Mouse (Mus musculus) intestine, embryonic 16.5 days (tissue): ENCODE results near the gene Sctr. TPM values are rescaled to one million over a fixed set of nuclear protein-coding genes. Genes with fewer than 3 reads are reported as not detected.

Experiments
- ATAC-seq: fragments of 200-750 bp; cut with Nextera tagmentation; 2 replicates; pipeline ENCODE4 v1.8.0; 2017; ENCODE audit warnings: moderate TSS enrichment, moderate library complexity
- H3K27ac ChIP-seq: fragments of 300-500 bp; sonication (generic); 2 replicates; pipeline ENCODE4 v1.5.1; 2014; ENCODE audit warnings: mild to moderate bottlenecking, low read length
- H3K27me3 ChIP-seq: fragments of 300-500 bp; sonication (generic); replicated peaks from 2 replicates; pipeline ENCODE4 v1.6.1; 2014; ENCODE audit warnings: low read length, control low read depth, mixed read lengths; ENCODE audit not compliant: control insufficient read depth, insufficient read depth
- H3K36me3 ChIP-seq: fragments of 300-500 bp; sonication (generic); 2 replicates; pipeline ENCODE4 v1.6.1; 2014; ENCODE audit warnings: low read length, control low read depth; ENCODE audit not compliant: control insufficient read depth, insufficient read depth
- H3K4me1 ChIP-seq: fragments of 300-500 bp; sonication (generic); 2 replicates; pipeline ENCODE4 v1.6.1; 2014; ENCODE audit warnings: low read length, control low read depth, mixed read lengths; ENCODE audit not compliant: control insufficient read depth, insufficient read depth
- H3K4me2 ChIP-seq: fragments of 300-500 bp; sonication (generic); 2 replicates; pipeline ENCODE4 v1.6.1; 2014; ENCODE audit warnings: low read depth, low read length, control low read depth
- H3K4me3 ChIP-seq: fragments of 300-500 bp; sonication (generic); 2 replicates; pipeline ENCODE4 v1.5.1; 2014; ENCODE audit warnings: mild to moderate bottlenecking, low read length
- H3K9ac ChIP-seq: fragments of 300-500 bp; sonication (generic); 2 replicates; pipeline ENCODE4 v1.6.1; 2014; ENCODE audit warnings: low read depth, low read length
- H3K9me3 ChIP-seq: fragments of 300-500 bp; sonication (generic); 2 replicates; pipeline ENCODE4 v1.6.1; 2016; ENCODE audit warnings: low read length, control low read depth; ENCODE audit not compliant: control insufficient read depth
- WGBS: fragments of 180-500 bp; shearing (Covaris S2); extraction: QIAGEN DNeasy Blood & Tissue Kit; methylation state at CpG from one replicate; pipeline ENCODE4 v1.1.7; 2014; 5-methylcytosine and 5-hydroxymethylcytosine counted together
- polyA plus RNA-seq: library from polyadenylated mRNA; unstranded; fragments of >200 nt; fragmentation: Nextera tagmentation; extraction: Ambion mirVana; gene quantifications from 2 replicates; pipeline ENCODE4 v1.2.1, GENCODE M21; 2015

Sctr gene
- polyA plus RNA-seq, 1 experiment from 2014 or later: 0.88 TPM

DNA sequence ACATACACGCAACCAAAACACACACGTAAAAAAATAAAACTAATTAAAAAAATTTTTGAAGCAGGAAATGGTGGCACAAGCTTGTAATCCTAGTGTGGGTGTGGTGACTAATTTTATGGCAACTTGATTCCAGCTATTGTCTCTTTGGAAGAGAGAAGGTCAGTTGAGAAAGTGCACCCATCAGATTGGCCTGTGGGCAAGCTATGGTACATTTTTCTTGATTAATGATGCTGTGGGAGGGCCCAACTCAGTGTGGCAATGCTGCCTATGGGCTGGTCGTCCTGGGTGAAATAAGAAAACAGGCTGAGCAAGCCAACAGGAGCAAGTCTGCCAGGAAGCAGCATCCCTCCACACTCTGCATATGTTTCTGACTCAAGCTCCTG lies 94.5 kb downstream of the Sctr start:
- 89% methylated on average over 3 of the region's 3 CpGs for WGBS
- Histone ChIP-seq H3K9ac (no peak overlapping the region), H3K4me1 (no peaks in the 10 kb centered on the region), H3K9me3 (no peaks in the 10 kb centered on the region), H3K27ac (no peak overlapping the region), H3K4me3 (no peak overlapping the region), H3K4me2 (no peak overlapping the region), H3K36me3 (no peaks in the 10 kb centered on the region), H3K27me3 (no peaks in the 10 kb centered on the region)
- no peak for ATAC-seq

- peak; percentile 50; the same call in 1 of the 2 replicates for ATAC-seq
- no peak overlapping the region for H3K4me2 ChIP-seq
- H3K27ac ChIP-seq: no peak overlapping the region
- H3K4me3 ChIP-seq: no peak overlapping the region
- H3K9ac ChIP-seq: no peak overlapping the region
- no peaks in the 10 kb centered on the region for H3K36me3 ChIP-seq
- no peaks in the 10 kb centered on the region for H3K4me1 ChIP-seq
- H3K9me3 ChIP-seq: no peaks in the 10 kb centered on the region
- WGBS: 60% methylated on average over 5 of the region's 5 CpGs
- H3K27me3 ChIP-seq: no peaks in the 10 kb centered on the region
These were observed 98.9 kb downstream of the Sctr start for GRCm38 (mm10) chr1:120105556-120105959.

- H3K9ac ChIP-seq: no peak overlapping the region
- 0 out of 2 replicates have a peak, but pooled peaks cover 3% of the 10 kb centered on the region for H3K4me1 ChIP-seq
- peaks cover 11% of the 10 kb centered on the region for H3K36me3 ChIP-seq
- H3K27me3 ChIP-seq: no peaks in the 10 kb centered on the region
- no peak overlapping the region for H3K4me3 ChIP-seq
- peaks cover 8% of the 10 kb centered on the region for H3K9me3 ChIP-seq
- ATAC-seq: no peak
- 87% methylated on average over 19 of the region's 19 CpGs for WGBS
- H3K4me2 ChIP-seq: no peak overlapping the region
- no peak overlapping the region for H3K27ac ChIP-seq
These were observed 103.2 kb downstream of the Sctr start for GRCm38 (mm10) chr1:120109741-120110432.

GRCm38 (mm10) chr1:120111766-120112165 lies 105.1 kb downstream of the Sctr start:
- Histone ChIP-seq H3K4me1 (peaks cover 3% of the 10 kb centered on the region; the same call in 1 of the 2 replicates), H3K4me3 (no peak overlapping the region), H3K36me3 (peaks cover 25% of the 10 kb centered on the region), H3K27me3 (no peaks in the 10 kb centered on the region), H3K4me2 (no peak overlapping the region), H3K9ac (no peak overlapping the region), H3K27ac (no peak overlapping the region), H3K9me3 (peaks cover 10% of the 10 kb centered on the region)
- ATAC-seq: no peak
- WGBS: 84% methylated on average over 8 of the region's 8 CpGs

GRCm38 (mm10) chr1:120112251-120113187 lies 105.8 kb downstream of the Sctr start:
- H3K4me3 ChIP-seq: no peak overlapping the region
- H3K9ac ChIP-seq: no peak overlapping the region
- peaks cover 11% of the 10 kb centered on the region for H3K4me1 ChIP-seq
- H3K4me2 ChIP-seq: no peak overlapping the region
- peaks cover 25% of the 10 kb centered on the region for H3K36me3 ChIP-seq
- H3K27me3 ChIP-seq: no peaks in the 10 kb centered on the region
- 83% methylated on average over 12 of the region's 12 CpGs for WGBS
- ATAC-seq: peak; percentile 38
- peaks cover 10% of the 10 kb centered on the region for H3K9me3 ChIP-seq
- H3K27ac ChIP-seq: no peak overlapping the region

Other genes with a start within 250 kb of the Sctr start
- 2.8 and 2.9 TPM in 2 replicates for gene Ptpn4, start 169.3 kb upstream of the Sctr start, polyA plus RNA-seq
- 7.4 and 7.9 TPM in 2 replicates for gene Tmem177, start 93.7 kb upstream of the Sctr start, polyA plus RNA-seq
- gene Cfap221, start 9.7 kb upstream of the Sctr start, polyA plus RNA-seq: not detected in 2 replicates
- gene Tmem37, start 67.2 kb downstream of the Sctr start, polyA plus RNA-seq: 108 and 129 TPM in 2 replicates
- 1,842 and 2,069 TPM in 2 replicates for gene Dbi, start 114.2 kb downstream of the Sctr start, polyA plus RNA-seq
- 13.2 and 14.6 TPM in 2 replicates for gene 3110009E18Rik, start 114.3 kb downstream of the Sctr start, polyA plus RNA-seq